Mouse (Mus musculus) neural tube, embryonic 14.5 days (tissue): ENCODE measurements at regions not wholly inside any gene's neighbourhood (a gene's known extent, or its start where the extent isn't known, plus 50 kb on each side); places are given as distances from the start of the nearest gene placed in this dataset.

Source experiments
- ATAC-seq: fragments of 200-750 bp; cut with Nextera tagmentation; 2 replicates; pipeline ENCODE4 v1.8.0; 2017; ENCODE audit warnings: low read depth, mild to moderate bottlenecking, moderate TSS enrichment, moderate library complexity
- H3K27ac ChIP-seq: fragments of 300-500 bp; sonication (generic); 2 replicates; pipeline ENCODE4 v1.5.1; 2014; ENCODE audit warnings: low read depth, mild to moderate bottlenecking, control low read depth, low read length, moderate library complexity, mixed read lengths
- H3K27me3 ChIP-seq: fragments of 300-500 bp; sonication (generic); 2 replicates; pipeline ENCODE4 v1.6.1; 2014; ENCODE audit warnings: low read length; ENCODE audit not compliant: control insufficient read depth, insufficient read depth
- H3K36me3 ChIP-seq: fragments of 300-500 bp; sonication (generic); 2 replicates; pipeline ENCODE4 v1.6.1; 2014; ENCODE audit warnings: low read length, mixed read lengths; ENCODE audit not compliant: control insufficient read depth, insufficient read depth
- H3K4me1 ChIP-seq: fragments of 300-500 bp; sonication (generic); 2 replicates; pipeline ENCODE4 v1.6.1; 2014; ENCODE audit warnings: low read length; ENCODE audit not compliant: control insufficient read depth, insufficient read depth
- H3K4me2 ChIP-seq: fragments of 300-500 bp; sonication (generic); 2 replicates; pipeline ENCODE4 v1.6.1; 2014; ENCODE audit warnings: mild to moderate bottlenecking, low read depth, low read length, control low read depth
- H3K4me3 ChIP-seq: fragments of 300-500 bp; sonication (generic); 2 replicates; pipeline ENCODE4 v1.5.1; 2014; ENCODE audit warnings: low read depth, low read length, control low read depth, mixed read lengths
- H3K9ac ChIP-seq: fragments of 300-500 bp; sonication (generic); replicated peaks from 2 replicates; pipeline ENCODE4 v1.6.1; 2014; ENCODE audit warnings: low read depth, mild to moderate bottlenecking, control low read depth, low read length, mixed read lengths
- H3K9me3 ChIP-seq: fragments of 300-500 bp; sonication (generic); 2 replicates; pipeline ENCODE4 v1.6.1; 2016; ENCODE audit warnings: low read length; ENCODE audit not compliant: control insufficient read depth
- WGBS: fragments of 180-500 bp; shearing (Covaris S2); extraction: QIAGEN DNeasy Blood & Tissue Kit; methylation state at CpG from one replicate; pipeline ENCODE4 v1.1.7; 2014; 5-methylcytosine and 5-hydroxymethylcytosine counted together

DNA sequence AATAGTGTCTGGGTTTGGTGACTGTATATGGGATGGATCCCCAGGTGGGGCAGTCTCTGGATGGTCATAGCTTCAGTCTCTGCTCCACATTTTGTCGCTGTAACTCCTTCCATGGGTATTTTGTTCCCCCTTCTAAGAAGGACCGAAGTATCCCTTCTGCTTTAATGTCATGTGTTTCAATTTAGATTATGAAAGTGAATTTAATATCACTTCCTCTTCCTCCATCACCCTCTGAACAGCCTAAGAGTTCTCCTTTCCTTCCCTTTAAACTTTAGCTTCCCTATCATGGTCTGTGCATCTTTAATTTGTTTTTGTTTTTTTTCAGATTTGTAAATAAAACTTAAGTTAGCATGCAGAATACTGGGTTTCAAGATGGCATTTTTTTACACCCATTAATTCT is 211.0 kb upstream of the Phyhipl start:
- ATAC-seq = no peak
- no peak overlapping the region for H3K4me3 ChIP-seq
- no peaks in the 10 kb centered on the region for H3K4me1 ChIP-seq
- H3K9ac ChIP-seq = no peak overlapping the region
- 85% methylated on average over 2 of the region's 2 CpGs for WGBS
- H3K27ac ChIP-seq = no peak overlapping the region
- no peaks in the 10 kb centered on the region for H3K9me3 ChIP-seq
- no peaks in the 10 kb centered on the region for H3K27me3 ChIP-seq
- no peak overlapping the region for H3K4me2 ChIP-seq
- no peaks in the 10 kb centered on the region for H3K36me3 ChIP-seq

GRCm38 (mm10) chr10:70864650-70865049 is 208.9 kb upstream of the Phyhipl start:
- Histone ChIP-seq H3K4me1 (peaks cover 7% of the 10 kb centered on the region; the same call in 1 of the 2 replicates), H3K27me3 (no peaks in the 10 kb centered on the region), H3K27ac (no peak overlapping the region), H3K9ac (no peak overlapping the region), H3K36me3 (no peaks in the 10 kb centered on the region), H3K4me3 (no peak overlapping the region), H3K4me2 (no peak overlapping the region), H3K9me3 (no peaks in the 10 kb centered on the region)
- WGBS = 88% methylated on average over 5 of the region's 5 CpGs
- no peak for ATAC-seq

- H3K9me3 ChIP-seq = no peaks in the 10 kb centered on the region
- no peaks in the 10 kb centered on the region for H3K36me3 ChIP-seq
- ATAC-seq = no peak; the same call in 1 of the 2 replicates
- no peak overlapping the region for H3K27ac ChIP-seq
- no peak overlapping the region for H3K4me2 ChIP-seq
- no peaks in the 10 kb centered on the region for H3K27me3 ChIP-seq
- peaks cover 7% of the 10 kb centered on the region; the same call in 1 of the 2 replicates for H3K4me1 ChIP-seq
- WGBS = 55% methylated on average over 3 of the region's 4 CpGs
- H3K4me3 ChIP-seq = no peak overlapping the region
- no peak overlapping the region for H3K9ac ChIP-seq
These were observed 206.2 kb upstream of the Phyhipl start for GRCm38 (mm10) chr10:70862022-70862335.

GRCm38 (mm10) chr10:70861131-70862021 is 205.6 kb upstream of the Phyhipl start:
- no peaks in the 10 kb centered on the region for H3K9me3 ChIP-seq
- H3K27me3 ChIP-seq = no peaks in the 10 kb centered on the region
- no peak overlapping the region for H3K9ac ChIP-seq
- H3K4me3 ChIP-seq = no peak overlapping the region
- peak overlapping the region; percentile 8; the same call in 1 of the 2 replicates for H3K4me2 ChIP-seq
- H3K4me1 ChIP-seq = peaks cover 7% of the 10 kb centered on the region; the same call in 1 of the 2 replicates
- no peak overlapping the region; the same call in 1 of the 2 replicates for H3K27ac ChIP-seq
- ATAC-seq = peak; percentile 56; the same call in 1 of the 2 replicates
- H3K36me3 ChIP-seq = no peaks in the 10 kb centered on the region
- WGBS = 37% methylated on average over 10 of the region's 10 CpGs

- H3K27ac ChIP-seq = no peak overlapping the region
- H3K4me1 ChIP-seq = peaks cover 7% of the 10 kb centered on the region; the same call in 1 of the 2 replicates
- no peaks in the 10 kb centered on the region for H3K27me3 ChIP-seq
- no peak overlapping the region for H3K4me3 ChIP-seq
- H3K4me2 ChIP-seq = no peak overlapping the region
- H3K9ac ChIP-seq = no peak overlapping the region
- no peaks in the 10 kb centered on the region for H3K9me3 ChIP-seq
- 77% methylated on average over 14 of the region's 14 CpGs for WGBS
- ATAC-seq = no peak
- no peaks in the 10 kb centered on the region for H3K36me3 ChIP-seq
These were observed 201.5 kb upstream of the Phyhipl start for GRCm38 (mm10) chr10:70857155-70857820.

DNA sequence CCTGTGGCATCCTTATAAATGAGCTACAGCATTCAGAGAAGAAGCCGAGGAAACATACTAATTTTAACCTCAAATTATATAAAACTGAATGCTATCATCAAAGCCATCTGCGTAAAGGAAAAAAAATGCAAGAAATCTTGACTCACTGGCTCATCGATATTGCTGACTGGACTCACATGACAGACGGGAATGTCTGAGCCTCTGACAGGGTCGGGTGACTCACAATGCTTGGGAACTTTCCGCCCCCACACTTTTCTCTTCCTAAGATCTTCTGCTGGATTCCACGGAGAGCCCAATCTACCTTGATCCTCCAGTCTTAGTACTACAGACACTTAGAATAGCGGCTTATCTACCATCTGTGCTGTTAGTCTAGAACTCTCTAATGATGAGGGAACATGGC is 200.2 kb upstream of the Phyhipl start:
- 91% methylated on average over 8 of the region's 8 CpGs for WGBS
- Histone ChIP-seq H3K9ac (no peak overlapping the region), H3K27ac (no peak overlapping the region), H3K4me2 (no peak overlapping the region), H3K9me3 (no peaks in the 10 kb centered on the region), H3K27me3 (no peaks in the 10 kb centered on the region), H3K4me1 (peaks cover 2% of the 10 kb centered on the region; the same call in 1 of the 2 replicates), H3K4me3 (no peak overlapping the region), H3K36me3 (no peaks in the 10 kb centered on the region)
- ATAC-seq = no peak

DNA sequence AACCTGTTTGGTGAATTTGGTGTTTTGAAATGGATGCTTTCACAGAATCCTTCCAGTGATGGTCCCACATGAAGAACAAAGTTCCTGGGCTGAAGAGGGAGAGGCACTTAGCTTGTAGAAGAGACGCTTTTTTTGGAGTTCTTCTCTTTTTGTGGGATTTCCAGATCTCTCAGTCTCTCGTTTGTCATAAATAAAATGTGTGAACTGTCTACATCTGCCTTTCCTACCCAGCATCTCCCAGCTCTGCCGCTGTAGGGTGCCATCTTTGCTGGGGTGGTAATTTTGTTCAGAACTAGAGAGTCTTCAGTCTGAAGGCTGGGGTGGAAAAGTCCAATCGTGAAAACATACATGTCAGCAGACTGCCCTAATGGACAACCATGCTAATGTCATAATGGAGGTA is 197.8 kb upstream of the Phyhipl start:
- no peak for ATAC-seq
- Histone ChIP-seq H3K9ac (no peak overlapping the region), H3K4me3 (no peak overlapping the region), H3K27ac (no peak overlapping the region), H3K4me1 (no peaks in the 10 kb centered on the region), H3K4me2 (no peak overlapping the region), H3K9me3 (no peaks in the 10 kb centered on the region), H3K27me3 (no peaks in the 10 kb centered on the region), H3K36me3 (no peaks in the 10 kb centered on the region)
- 92% methylated on average over 4 of the region's 4 CpGs for WGBS

GRCm38 (mm10) chr10:70848141-70848540 is 192.4 kb upstream of the Phyhipl start:
- H3K27me3 ChIP-seq = no peaks in the 10 kb centered on the region
- no peak overlapping the region for H3K4me2 ChIP-seq
- no peaks in the 10 kb centered on the region for H3K9me3 ChIP-seq
- no peak for ATAC-seq
- H3K4me1 ChIP-seq = no peaks in the 10 kb centered on the region
- WGBS = 92% methylated on average over 5 of the region's 5 CpGs
- no peak overlapping the region for H3K9ac ChIP-seq
- no peak overlapping the region for H3K4me3 ChIP-seq
- H3K36me3 ChIP-seq = no peaks in the 10 kb centered on the region
- no peak overlapping the region for H3K27ac ChIP-seq

DNA sequence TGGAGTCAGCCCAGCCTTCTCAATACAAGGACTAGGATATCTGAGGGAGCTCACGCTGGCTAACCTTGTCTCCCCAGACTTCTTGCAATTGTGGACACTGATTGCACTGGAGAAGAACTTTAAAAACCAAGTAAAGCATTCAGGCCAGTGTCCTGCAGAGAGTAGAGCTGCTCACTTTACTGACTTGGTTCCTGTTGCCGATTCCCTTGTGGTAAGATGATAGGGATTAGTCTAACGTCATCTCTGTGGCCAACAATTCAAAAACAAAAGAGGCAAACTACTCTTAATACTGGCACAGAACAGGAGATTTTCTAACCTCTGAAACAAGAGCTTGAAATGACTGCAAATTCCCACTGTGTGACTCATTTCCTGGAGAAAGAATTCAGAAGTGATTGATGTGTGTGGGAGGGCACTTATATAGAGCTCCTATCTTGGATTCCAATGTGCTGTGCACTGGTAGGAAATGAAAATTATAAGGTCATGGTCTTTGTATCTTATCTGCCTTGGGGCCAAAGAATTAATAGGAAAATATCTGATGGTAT is 191.6 kb upstream of the Phyhipl start:
- no peaks in the 10 kb centered on the region for H3K36me3 ChIP-seq
- H3K4me2 ChIP-seq = no peak overlapping the region
- no peak for ATAC-seq
- no peaks in the 10 kb centered on the region for H3K4me1 ChIP-seq
- H3K27ac ChIP-seq = no peak overlapping the region
- WGBS = 77% methylated on average over 3 of the region's 3 CpGs
- H3K9me3 ChIP-seq = no peaks in the 10 kb centered on the region
- H3K27me3 ChIP-seq = no peaks in the 10 kb centered on the region
- H3K9ac ChIP-seq = no peak overlapping the region
- H3K4me3 ChIP-seq = no peak overlapping the region
